Mouse (Mus musculus) adrenal gland, adult 2 months (tissue): Measurements from ENCODE around the gene Tubgcp2. TPM values are rescaled to one million over a fixed set of nuclear protein-coding genes. Genes with fewer than 3 reads are reported as not detected.
A peak's percentile ranks its signal among the peaks of the same experiment; 100 is the strongest.

Experiments used
- DNase-seq: peaks from one replicate; pipeline ENCODE4 v3.0.0; 2021
- microRNA-seq, 2 experiments: library from miRNA; unstranded; fragments of <30 nt; microRNA quantifications; one replicate each; pipeline ENCODE4 v1.2.0; 2021
- polyA plus RNA-seq: library from polyadenylated mRNA; depleted of rRNA; stranded (reverse); fragments of >200 nt; gene quantifications from 2 replicates; pipeline ENCODE4 v1.2.3, GENCODE M21; 2012; rRNA removed
- total RNA-seq, 2 experiments: library from RNA; stranded (reverse); gene quantifications; 2 replicates each; pipeline ENCODE4 v1.2.3; 2021

The Tubgcp2 gene
- total and polyA plus RNA-seq, 3 experiments = 16.4 to 26.8 (median 26.6) TPM

DNA sequence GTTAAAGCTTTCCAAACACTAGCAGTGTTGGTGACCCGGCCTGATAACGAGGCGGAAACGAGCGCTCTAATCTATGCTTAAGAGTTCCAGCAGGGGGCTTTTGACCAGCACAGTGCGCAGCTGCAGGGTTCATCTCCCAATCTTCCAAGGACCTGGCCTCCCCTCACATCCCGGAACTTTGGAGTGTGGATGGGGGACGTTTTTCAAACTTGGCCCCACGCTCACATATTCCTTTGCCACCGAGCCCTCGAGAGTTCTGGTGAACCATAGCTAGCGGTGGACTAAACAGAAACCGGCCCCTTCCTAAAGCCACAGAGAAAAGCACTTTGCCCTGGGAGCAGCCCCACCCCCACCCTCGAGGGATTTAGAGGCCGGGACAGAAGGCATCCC lies 86.6 kb downstream of the Tubgcp2 start:
- peak; percentile 69 for DNase-seq

DNA sequence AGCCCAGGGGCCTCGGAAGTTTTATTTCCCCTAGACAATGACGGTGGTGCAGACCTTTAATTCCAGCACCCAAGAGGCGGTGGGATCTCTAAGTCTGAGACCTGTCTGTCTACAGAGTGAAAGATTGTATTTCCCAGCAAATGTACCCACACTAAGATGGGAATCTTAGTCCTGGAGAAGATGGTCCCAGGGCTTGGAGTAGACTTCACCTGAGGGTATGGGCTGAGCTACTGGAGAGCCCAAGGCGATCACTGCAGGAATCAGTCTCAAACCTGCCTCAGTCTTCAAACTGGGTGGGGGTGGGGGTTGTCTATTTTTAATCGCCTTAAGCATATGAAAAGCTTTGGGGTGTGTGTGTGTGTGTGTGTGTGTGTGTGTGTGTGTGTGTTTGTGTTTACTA lies 90.4 kb downstream of the Tubgcp2 start:
- DNase-seq = no peak

Small RNAs within 50 kb of the gene (microRNA-seq; reads per million reads assigned to microRNA genes)
- gene Mir202 (11.0 to 15.3 reads per million in 2 experiments), gene Mir7062 (0 to 0.41 reads per million in 2 experiments), gene mmu-mir-7686 (0 reads per million in 2 experiments)

Other genes with a start within 250 kb of the Tubgcp2 start
- gene Adgra1, start 202.5 kb downstream of the Tubgcp2 start, total RNA-seq = 1 to 10 TPM; 2.6 to 4.5 TPM
- gene Adgra1, start 202.5 kb downstream of the Tubgcp2 start, polyA plus RNA-seq = 3.4 and 4.5 TPM in 2 replicates
- under 1 TPM; 0.59 to 0.66 TPM for gene Kndc1, start 142.0 kb downstream of the Tubgcp2 start, total RNA-seq
- gene Kndc1, start 142.0 kb downstream of the Tubgcp2 start, polyA plus RNA-seq = 0.53 and 0.54 TPM in 2 replicates
- gene Utf1, start 92.9 kb downstream of the Tubgcp2 start, total RNA-seq = not detected
- 0.10 and 0.22 TPM in 2 replicates for gene Utf1, start 92.9 kb downstream of the Tubgcp2 start, polyA plus RNA-seq
- not detected for gene 6430531B16Rik, start 57.9 kb downstream of the Tubgcp2 start, total RNA-seq
- gene 6430531B16Rik, start 57.9 kb downstream of the Tubgcp2 start, polyA plus RNA-seq = 0.19 and 0.80 TPM in 2 replicates
- gene Adam8, start 44.1 kb downstream of the Tubgcp2 start, total RNA-seq = 1 to 10 TPM; 1.9 to 3.3 TPM
- gene Adam8, start 44.1 kb downstream of the Tubgcp2 start, polyA plus RNA-seq = 3.4 and 3.5 TPM in 2 replicates
- gene Zfp511, start 278 bp downstream of the Tubgcp2 start, total RNA-seq = 10 to 100 TPM; 22.2 to 23.7 TPM
- gene Zfp511, start 278 bp downstream of the Tubgcp2 start, polyA plus RNA-seq = 49.2 and 63.9 TPM in 2 replicates
- gene Msx3, start 12.4 kb upstream of the Tubgcp2 start, total RNA-seq = not detected
- not detected in 2 replicates for gene Msx3, start 12.4 kb upstream of the Tubgcp2 start, polyA plus RNA-seq
- 1 to 10 TPM; 5.7 to 5.9 TPM for gene Caly, start 45.9 kb upstream of the Tubgcp2 start, total RNA-seq
- gene Caly, start 45.9 kb upstream of the Tubgcp2 start, polyA plus RNA-seq = 13.9 and 21.2 TPM in 2 replicates
- gene Prap1, start 56.7 kb upstream of the Tubgcp2 start, total RNA-seq = not detected
- gene Prap1, start 56.7 kb upstream of the Tubgcp2 start, polyA plus RNA-seq = not detected in 2 replicates
- 10 to 100 TPM; 61.9 to 72.5 TPM for gene Fuom, start 65.8 kb upstream of the Tubgcp2 start, total RNA-seq
- 89.3 and 100 TPM in 2 replicates for gene Fuom, start 65.8 kb upstream of the Tubgcp2 start, polyA plus RNA-seq
- gene Paox, start 79.1 kb upstream of the Tubgcp2 start, total RNA-seq = 10 to 100 TPM; 19.4 to 22.6 TPM
- 14.9 and 18.9 TPM in 2 replicates for gene Paox, start 79.1 kb upstream of the Tubgcp2 start, polyA plus RNA-seq
- gene Echs1, start 79.8 kb upstream of the Tubgcp2 start, total RNA-seq = 100 to 1,000 TPM; 395 to 540 TPM
- 136 and 147 TPM in 2 replicates for gene Echs1, start 79.8 kb upstream of the Tubgcp2 start, polyA plus RNA-seq
- 10 to 100 TPM; 27.4 to 38.2 TPM for gene Mtg1, start 100.9 kb upstream of the Tubgcp2 start, total RNA-seq
- gene Mtg1, start 100.9 kb upstream of the Tubgcp2 start, polyA plus RNA-seq = 19.0 and 22.6 TPM in 2 replicates
- gene Sprn, start 118.2 kb upstream of the Tubgcp2 start, total RNA-seq = 1 to 10 TPM in 1 of 2 experiments, under 1 TPM in 1; 0.55 to 1.2 TPM
- gene Sprn, start 118.2 kb upstream of the Tubgcp2 start, polyA plus RNA-seq = 0.99 and 2.4 TPM in 2 replicates
- gene Olfr522, start 128.1 kb upstream of the Tubgcp2 start, total RNA-seq = not detected
- not detected in 2 replicates for gene Olfr522, start 128.1 kb upstream of the Tubgcp2 start, polyA plus RNA-seq
- not detected for gene Olfr523, start 136.5 kb upstream of the Tubgcp2 start, total RNA-seq
- gene Olfr523, start 136.5 kb upstream of the Tubgcp2 start, polyA plus RNA-seq = not detected in 2 replicates
- gene Olfr524, start 169.3 kb upstream of the Tubgcp2 start, total RNA-seq = not detected
- gene Olfr524, start 169.3 kb upstream of the Tubgcp2 start, polyA plus RNA-seq = not detected in 2 replicates
- not detected for gene Cd163l1, start 181.6 kb upstream of the Tubgcp2 start, total RNA-seq
- 0.08 TPM in 1 of 2 replicates, not detected in the other for gene Cd163l1, start 181.6 kb upstream of the Tubgcp2 start, polyA plus RNA-seq
- gene 5830411N06Rik, start 210.6 kb upstream of the Tubgcp2 start, total RNA-seq = not detected
- gene 5830411N06Rik, start 210.6 kb upstream of the Tubgcp2 start, polyA plus RNA-seq = not detected in 2 replicates